Mouse (Mus musculus) spleen, adult 12 weeks (tissue): ENCODE data around the gene Baiap2.

ENCODE experiments used
- DNase-seq: peaks from one replicate; pipeline ENCODE4 v3.0.0; 2022; ENCODE audit warnings: low spot score

The Baiap2 gene

GRCm38 (mm10) chr11:120011761-120012560 is 69.4 kb downstream of the Baiap2 start:
- no peak for DNase-seq

- DNase-seq, result no peak
These were observed 70.1 kb downstream of the Baiap2 start for GRCm38 (mm10) chr11:120012702-120013101.

GRCm38 (mm10) chr11:120013174-120013711 is 70.7 kb downstream of the Baiap2 start:
- DNase-seq, result peak; percentile 48

- DNase-seq, result no peak
These were observed 72.2 kb downstream of the Baiap2 start for GRCm38 (mm10) chr11:120014758-120015157.

- DNase-seq, result no peak
These were observed 74.4 kb downstream of the Baiap2 start for GRCm38 (mm10) chr11:120017011-120017410.

- no peak for DNase-seq
These were observed 77.2 kb downstream of the Baiap2 start for GRCm38 (mm10) chr11:120019542-120020440.

GRCm38 (mm10) chr11:120021367-120021766 is 78.8 kb downstream of the Baiap2 start:
- DNase-seq, result no peak

- DNase-seq, result no peak
These were observed 79.7 kb downstream of the Baiap2 start for GRCm38 (mm10) chr11:120022216-120022615.

- no peak for DNase-seq
These were observed 80.3 kb downstream of the Baiap2 start for GRCm38 (mm10) chr11:120022841-120023240.

- no peak for DNase-seq
These were observed 84.4 kb downstream of the Baiap2 start for GRCm38 (mm10) chr11:120026941-120027340.

- no peak for DNase-seq
These were observed 85.9 kb downstream of the Baiap2 start for GRCm38 (mm10) chr11:120028319-120029092.

GRCm38 (mm10) chr11:120029431-120030144 is 87.0 kb downstream of the Baiap2 start:
- no peak for DNase-seq

- DNase-seq, result no peak
These were observed 87.8 kb downstream of the Baiap2 start for GRCm38 (mm10) chr11:120030145-120030901.

- no peak for DNase-seq
These were observed 89.5 kb downstream of the Baiap2 start for GRCm38 (mm10) chr11:120032052-120032451.

GRCm38 (mm10) chr11:120033473-120033872 is 90.9 kb downstream of the Baiap2 start:
- DNase-seq, result no peak

GRCm38 (mm10) chr11:120034306-120034705 is 91.7 kb downstream of the Baiap2 start:
- DNase-seq, result no peak

- no peak for DNase-seq
These were observed 92.2 kb downstream of the Baiap2 start for GRCm38 (mm10) chr11:120034762-120035161.

GRCm38 (mm10) chr11:120039581-120039980 is 97.0 kb downstream of the Baiap2 start:
- no peak for DNase-seq

GRCm38 (mm10) chr11:120040440-120040839 is 97.9 kb downstream of the Baiap2 start:
- DNase-seq, result no peak
